Mouse (Mus musculus) embryonic facial prominence, embryonic 10.5 days (tissue): ENCODE data around the gene Col9a2. TPM values are rescaled to one million over a fixed set of nuclear protein-coding genes. Genes with fewer than 3 reads are reported as not detected.

Source experiments
- DNase-seq: peaks from one replicate; pipeline ENCODE4 v3.0.0-alpha.2; 2017; ENCODE audit warnings: low spot score
- H3K27ac ChIP-seq: fragments of 300-500 bp; sonication (generic); replicated peaks from 2 replicates; pipeline ENCODE4 v1.5.1; 2016; ENCODE audit warnings: mild to moderate bottlenecking
- H3K27me3 ChIP-seq: fragments of 300-500 bp; sonication (generic); replicated peaks from 2 replicates; pipeline ENCODE4 v1.6.1; 2016; ENCODE audit warnings: low read depth, mild to moderate bottlenecking; ENCODE audit not compliant: poor library complexity, severe bottlenecking
- H3K36me3 ChIP-seq: fragments of 300-500 bp; sonication (generic); replicated peaks from 2 replicates; pipeline ENCODE4 v1.6.1; 2016; ENCODE audit warnings: mild to moderate bottlenecking, moderate library complexity
- H3K4me1 ChIP-seq: fragments of 300-500 bp; sonication (generic); 2 replicates; pipeline ENCODE4 v1.6.1; 2016
- H3K4me3 ChIP-seq: fragments of 300-500 bp; sonication (generic); 2 replicates; pipeline ENCODE4 v1.5.1; 2016; ENCODE audit warnings: mild to moderate bottlenecking, moderate library complexity
- H3K9me3 ChIP-seq: fragments of 300-500 bp; sonication (generic); 2 replicates; pipeline ENCODE4 v1.6.1; 2016; ENCODE audit warnings: mild to moderate bottlenecking
- WGBS: fragments of 180-500 bp; shearing (Covaris S2); methylation state at CpG from one replicate; pipeline ENCODE4 v1.1.7; 2016; 5-methylcytosine and 5-hydroxymethylcytosine counted together
- polyA plus RNA-seq: library from polyadenylated mRNA; unstranded; fragments of >200 nt; fragmentation: Nextera tagmentation; extraction: Ambion mirVana; gene quantifications from 2 replicates; pipeline ENCODE4 v1.2.1, GENCODE M21; 2016

Col9a2 gene
- polyA plus RNA-seq, 1 experiment from 2014 or later: 6.0 TPM

GRCm38 (mm10) chr4:121028146-121028545, 11.0 kb upstream of the Col9a2 start:
- WGBS: 73% methylated on average over 1 of the region's 1 CpGs
- H3K4me3 ChIP-seq: no peak overlapping the region
- H3K36me3 ChIP-seq: no peaks in the 10 kb centered on the region
- H3K9me3 ChIP-seq: no peaks in the 10 kb centered on the region
- H3K4me1 ChIP-seq: no peaks in the 10 kb centered on the region
- H3K27ac ChIP-seq: no peak overlapping the region
- DNase-seq: no peak
- no peaks in the 10 kb centered on the region for H3K27me3 ChIP-seq

- Histone ChIP-seq H3K27me3 (no peaks in the 10 kb centered on the region), H3K4me1 (no peaks in the 10 kb centered on the region), H3K27ac (no peak overlapping the region), H3K4me3 (no peak overlapping the region), H3K36me3 (no peaks in the 10 kb centered on the region), H3K9me3 (no peaks in the 10 kb centered on the region)
- WGBS: 25% methylated on average over 14 of the region's 14 CpGs
- DNase-seq: peak; percentile 79
Measured at GRCm38 (mm10) chr4:121028659-121029392, 10.4 kb upstream of the Col9a2 start.

GRCm38 (mm10) chr4:121029632-121030031, 9.6 kb upstream of the Col9a2 start:
- Histone ChIP-seq H3K36me3 (no peaks in the 10 kb centered on the region), H3K27me3 (no peaks in the 10 kb centered on the region), H3K9me3 (no peaks in the 10 kb centered on the region), H3K4me1 (no peaks in the 10 kb centered on the region), H3K27ac (no peak overlapping the region), H3K4me3 (no peak overlapping the region)
- WGBS: 78% methylated on average over 3 of the region's 3 CpGs
- no peak for DNase-seq

- Histone ChIP-seq H3K27me3 (no peaks in the 10 kb centered on the region), H3K9me3 (no peaks in the 10 kb centered on the region), H3K36me3 (no peaks in the 10 kb centered on the region), H3K4me3 (no peak overlapping the region), H3K27ac (no peak overlapping the region), H3K4me1 (no peaks in the 10 kb centered on the region)
- 61% methylated on average over 4 of the region's 4 CpGs for WGBS
- DNase-seq: no peak
Measured at GRCm38 (mm10) chr4:121031440-121031839, 7.7 kb upstream of the Col9a2 start.

- Histone ChIP-seq H3K27me3 (peaks cover 5% of the 10 kb centered on the region), H3K4me3 (no peak overlapping the region), H3K36me3 (no peaks in the 10 kb centered on the region), H3K4me1 (no peaks in the 10 kb centered on the region), H3K9me3 (no peaks in the 10 kb centered on the region), H3K27ac (no peak overlapping the region)
- no peak for DNase-seq
- 76% methylated on average over 2 of the region's 2 CpGs for WGBS
Measured at GRCm38 (mm10) chr4:121033006-121033405, 6.2 kb upstream of the Col9a2 start.

- WGBS: 62% methylated on average over 14 of the region's 14 CpGs
- H3K4me1 ChIP-seq: peaks cover 40% of the 10 kb centered on the region
- H3K9me3 ChIP-seq: no peaks in the 10 kb centered on the region
- H3K36me3 ChIP-seq: 0 out of 2 replicates have a peak, but pooled peaks cover 4% of the 10 kb centered on the region
- DNase-seq: no peak
- peak overlapping the region; percentile 62 for H3K4me3 ChIP-seq
- H3K27me3 ChIP-seq: peaks cover 33% of the 10 kb centered on the region
- H3K27ac ChIP-seq: peak overlapping the region; percentile 58
Measured at GRCm38 (mm10) chr4:121040323-121040722, 1.1 kb downstream of the Col9a2 start.

- Histone ChIP-seq H3K4me1 (peaks cover 40% of the 10 kb centered on the region), H3K36me3 (0 out of 2 replicates have a peak, but pooled peaks cover 4% of the 10 kb centered on the region), H3K27me3 (peaks cover 33% of the 10 kb centered on the region), H3K27ac (peak overlapping the region; percentile 81), H3K4me3 (peak overlapping the region; percentile 62), H3K9me3 (no peaks in the 10 kb centered on the region)
- peak; percentile 82 for DNase-seq
- WGBS: 6% methylated on average over 18 of the region's 18 CpGs
Measured at GRCm38 (mm10) chr4:121040897-121041671, 1.9 kb downstream of the Col9a2 start.

- Histone ChIP-seq H3K9me3 (no peaks in the 10 kb centered on the region), H3K27ac (peak overlapping the region; percentile 51; the same call in 1 of the 2 replicates), H3K4me3 (no peak overlapping the region), H3K4me1 (peaks cover 40% of the 10 kb centered on the region), H3K27me3 (peaks cover 33% of the 10 kb centered on the region), H3K36me3 (0 out of 2 replicates have a peak, but pooled peaks cover 4% of the 10 kb centered on the region)
- 56% methylated on average over 5 of the region's 5 CpGs for WGBS
- no peak for DNase-seq
Measured at GRCm38 (mm10) chr4:121042472-121042871, 3.3 kb downstream of the Col9a2 start.

GRCm38 (mm10) chr4:121042946-121043345, 3.8 kb downstream of the Col9a2 start:
- no peaks in the 10 kb centered on the region for H3K9me3 ChIP-seq
- WGBS: 78% methylated on average over 3 of the region's 3 CpGs

GRCm38 (mm10) chr4:121051863-121052262, 12.7 kb downstream of the Col9a2 start:
- H3K9me3 ChIP-seq: no peaks in the 10 kb centered on the region
- 28% methylated on average over 4 of the region's 4 CpGs for WGBS
- H3K27ac ChIP-seq: no peak overlapping the region
- H3K4me3 ChIP-seq: no peak overlapping the region
- peaks cover 37% of the 10 kb centered on the region for H3K27me3 ChIP-seq
- H3K36me3 ChIP-seq: 0 out of 2 replicates have a peak, but pooled peaks cover 13% of the 10 kb centered on the region
- peak; percentile 24 for DNase-seq
- peaks cover 20% of the 10 kb centered on the region for H3K4me1 ChIP-seq

More at GRCm38 (mm10) chr4:121042946-121043345, 3.8 kb downstream of the Col9a2 start:
- Histone ChIP-seq H3K27ac (no peak overlapping the region), H3K27me3 (peaks cover 28% of the 10 kb centered on the region), H3K4me1 (peaks cover 40% of the 10 kb centered on the region), H3K36me3 (0 out of 2 replicates have a peak, but pooled peaks cover 4% of the 10 kb centered on the region), H3K4me3 (no peak overlapping the region)
- no peak for DNase-seq

- WGBS: 8% methylated on average over 35 of the region's 35 CpGs
- 0 out of 2 replicates have a peak, but pooled peaks cover 16% of the 10 kb centered on the region for H3K36me3 ChIP-seq
- H3K4me1 ChIP-seq: peaks cover 20% of the 10 kb centered on the region
- no peaks in the 10 kb centered on the region for H3K9me3 ChIP-seq
- H3K4me3 ChIP-seq: peak overlapping the region; percentile 44
- peaks cover 37% of the 10 kb centered on the region for H3K27me3 ChIP-seq
- DNase-seq: peak; percentile 38
- no peak overlapping the region for H3K27ac ChIP-seq
Measured at GRCm38 (mm10) chr4:121052454-121053323, 13.5 kb downstream of the Col9a2 start.

- DNase-seq: no peak
Measured at GRCm38 (mm10) chr4:121056342-121056741, 17.2 kb downstream of the Col9a2 start.

More at GRCm38 (mm10) chr4:121056342-121056741, 17.2 kb downstream of the Col9a2 start:
- Histone ChIP-seq H3K4me1 (peaks cover 20% of the 10 kb centered on the region), H3K4me3 (no peak overlapping the region), H3K36me3 (peaks cover 31% of the 10 kb centered on the region), H3K9me3 (no peaks in the 10 kb centered on the region), H3K27me3 (peaks cover 36% of the 10 kb centered on the region), H3K27ac (no peak overlapping the region)
- 45% methylated on average over 3 of the region's 3 CpGs for WGBS
